Mouse (Mus musculus) kidney, postnatal 4 days (tissue): ENCODE measurements around the gene Tnfaip8l3.
A peak's percentile ranks its signal among the peaks of the same experiment; 100 is the strongest.
"Not testable (repeated sequence)": the region's sequence is repeated elsewhere in the genome, so short reads cannot be mapped to it uniquely, and the experiment has no call there.

Experiments
- DNase-seq, 2 experiments: peaks; one replicate each; pipeline ENCODE4 v3.0.0; 2021; ENCODE audit warnings: mixed read lengths in 2 of 2

Gene Tnfaip8l3

GRCm38 (mm10) chr9:54068032-54068649 is at the start of gene Tnfaip8l3:
Tnfaip8l3 (minus strand) TSS chr9:54068388.
- peak; percentile 49 to 74 for DNase-seq

- peak; percentile 13 for DNase-seq
Observed at GRCm38 (mm10) chr9:54112726-54113125, 44.5 kb upstream of the Tnfaip8l3 start.

GRCm38 (mm10) chr9:54098636-54099035 is 30.4 kb upstream of the Tnfaip8l3 start:
- DNase-seq = no peak

DNA sequence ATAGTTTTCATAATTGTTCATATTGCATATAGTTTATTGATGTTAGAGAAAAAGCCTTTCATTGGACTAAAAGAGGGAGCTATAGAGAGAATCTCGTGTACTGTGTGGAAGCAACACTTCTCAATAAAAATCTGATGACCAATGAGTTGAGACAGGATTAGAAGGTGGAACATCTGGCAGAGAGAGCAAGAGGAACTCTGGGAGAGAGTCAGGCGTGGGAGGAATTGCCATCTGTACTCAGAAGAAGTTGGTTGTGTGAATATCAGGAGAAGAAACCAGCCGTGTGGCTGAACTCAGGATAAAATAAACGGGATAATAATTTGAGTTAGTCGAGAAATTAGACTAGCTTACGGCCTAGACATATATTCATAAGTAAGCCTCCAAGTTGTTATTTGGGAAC is 28.9 kb upstream of the Tnfaip8l3 start:
- DNase-seq = no peak

- no peak for DNase-seq
Observed at GRCm38 (mm10) chr9:54084245-54084644, 16.1 kb upstream of the Tnfaip8l3 start.

- DNase-seq = no peak
Observed at GRCm38 (mm10) chr9:54077740-54078139, 9.6 kb upstream of the Tnfaip8l3 start.

- no peak for DNase-seq
Observed at GRCm38 (mm10) chr9:54074901-54075300, 6.7 kb upstream of the Tnfaip8l3 start.

- no peak for DNase-seq
Observed at GRCm38 (mm10) chr9:54073688-54074087, 5.5 kb upstream of the Tnfaip8l3 start.

GRCm38 (mm10) chr9:54071474-54072095 is 3.4 kb upstream of the Tnfaip8l3 start:
- no peak for DNase-seq

DNA sequence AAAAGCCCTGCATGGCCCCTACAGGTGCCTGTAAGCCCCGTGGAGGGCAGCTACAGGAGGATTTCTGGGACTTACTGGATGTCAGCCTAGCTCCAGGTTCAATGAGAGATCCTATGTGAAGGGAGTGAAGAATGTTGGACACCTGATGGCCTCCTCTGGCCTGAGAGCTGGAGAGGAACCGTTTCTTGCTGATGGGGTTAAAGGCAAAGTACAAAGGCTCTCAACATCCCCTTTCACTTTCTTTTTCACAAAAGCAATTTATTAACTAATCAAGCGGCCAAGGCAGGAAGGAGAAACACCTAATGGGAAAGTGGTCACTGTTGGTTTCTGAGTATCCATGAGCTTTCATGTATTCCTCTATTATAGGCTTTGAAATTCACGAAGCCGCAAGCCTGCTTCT is 1.0 kb upstream of the Tnfaip8l3 start:
- DNase-seq = no peak

- DNase-seq = peak; percentile 73 to 84
Observed at GRCm38 (mm10) chr9:54068777-54069176, 589 bp upstream of the Tnfaip8l3 start.

GRCm38 (mm10) chr9:54067642-54068031 is 551 bp downstream of the Tnfaip8l3 start:
- DNase-seq = peak in 1 of 2 experiments; percentile 7

- no peak for DNase-seq
Observed at GRCm38 (mm10) chr9:54064836-54065235, 3.4 kb downstream of the Tnfaip8l3 start.

GRCm38 (mm10) chr9:54063655-54064054 is 4.5 kb downstream of the Tnfaip8l3 start:
- no peak for DNase-seq

DNA sequence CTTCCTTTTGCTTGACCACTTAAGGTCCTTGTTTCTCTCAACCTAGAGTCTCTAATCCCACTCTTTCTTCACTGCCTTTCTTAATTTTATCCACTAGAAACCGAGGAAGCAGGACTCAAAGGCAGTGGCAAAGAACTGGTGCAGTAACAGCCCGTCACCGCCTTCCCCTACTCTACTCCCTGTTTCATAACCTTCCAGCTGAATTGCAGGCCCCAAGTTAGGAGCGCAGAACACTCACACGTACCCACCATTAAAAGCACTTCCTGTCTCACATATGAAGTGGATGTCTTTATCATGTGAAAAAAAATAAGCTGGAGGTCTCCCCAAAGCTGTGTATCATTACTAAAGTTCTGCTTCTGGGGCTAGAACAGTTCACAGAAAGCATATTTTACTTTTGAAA is 6.5 kb downstream of the Tnfaip8l3 start:
- no peak for DNase-seq

- no peak for DNase-seq
Observed at GRCm38 (mm10) chr9:54051298-54052068, 16.7 kb downstream of the Tnfaip8l3 start.

GRCm38 (mm10) chr9:54048978-54049377 is 19.2 kb downstream of the Tnfaip8l3 start:
- DNase-seq = no peak

DNA sequence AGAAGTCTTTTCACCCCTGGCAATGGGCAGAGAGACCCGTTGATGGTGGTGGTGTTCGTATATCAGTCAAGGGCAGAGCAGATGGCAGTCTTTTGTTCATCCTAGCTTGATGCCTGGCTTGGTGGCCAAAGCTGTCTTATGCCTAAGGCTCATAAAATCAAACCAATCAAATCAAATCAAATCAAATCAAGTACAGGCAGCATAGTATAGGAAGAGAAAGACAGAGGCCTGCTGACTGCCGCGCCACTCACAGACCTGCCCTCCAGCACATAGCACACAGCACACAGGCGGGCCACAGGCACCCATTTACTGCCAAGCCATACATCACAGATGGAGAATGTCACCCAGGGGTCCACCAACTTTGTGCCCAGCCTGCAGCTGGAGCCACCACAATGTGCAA is 25.1 kb downstream of the Tnfaip8l3 start:
- DNase-seq = no peak

DNA sequence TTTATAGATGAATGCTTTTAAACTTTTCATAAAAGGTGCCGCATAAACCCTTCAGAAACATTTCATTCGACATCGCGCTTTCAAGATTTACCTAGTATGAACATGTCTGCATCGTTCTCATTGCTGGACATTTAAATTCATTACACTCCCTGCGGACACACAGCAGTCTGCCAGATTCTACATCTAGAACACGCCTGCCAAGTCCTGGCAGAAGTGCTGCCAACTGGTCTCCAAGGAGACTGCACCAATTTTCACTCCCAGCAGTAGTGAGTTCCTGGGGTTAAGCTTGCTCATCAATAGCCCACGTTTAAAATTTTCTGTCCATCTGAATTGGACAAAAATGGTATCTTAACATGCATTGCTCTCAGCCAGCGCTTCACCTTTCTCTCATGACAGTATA is 30.5 kb downstream of the Tnfaip8l3 start:
- DNase-seq = no peak

DNA sequence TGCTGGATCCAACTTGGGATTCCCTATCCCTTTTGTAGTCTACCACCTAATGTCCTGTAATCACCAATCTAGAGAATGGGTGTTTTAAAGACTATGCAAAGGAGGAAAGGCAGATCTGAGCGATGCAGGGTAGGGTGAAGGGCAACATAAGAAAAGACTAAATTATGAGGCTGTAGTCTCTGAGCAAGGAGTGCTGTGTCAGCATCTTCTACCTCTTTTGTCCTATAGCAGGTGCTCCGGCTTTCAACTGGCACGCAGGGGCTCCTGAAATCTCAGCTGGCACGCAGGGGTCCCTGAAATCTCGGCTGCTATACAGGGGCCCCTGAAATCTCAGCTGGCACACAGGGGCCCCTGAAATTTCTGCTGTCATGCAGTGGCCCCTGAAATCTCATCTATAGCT is 33.5 kb downstream of the Tnfaip8l3 start:
- no peak for DNase-seq

- DNase-seq = no peak
Observed at GRCm38 (mm10) chr9:54022795-54023194, 45.4 kb downstream of the Tnfaip8l3 start.

GRCm38 (mm10) chr9:53994528-53994927 is 73.7 kb downstream of the Tnfaip8l3 start:
- DNase-seq = no peak

DNA sequence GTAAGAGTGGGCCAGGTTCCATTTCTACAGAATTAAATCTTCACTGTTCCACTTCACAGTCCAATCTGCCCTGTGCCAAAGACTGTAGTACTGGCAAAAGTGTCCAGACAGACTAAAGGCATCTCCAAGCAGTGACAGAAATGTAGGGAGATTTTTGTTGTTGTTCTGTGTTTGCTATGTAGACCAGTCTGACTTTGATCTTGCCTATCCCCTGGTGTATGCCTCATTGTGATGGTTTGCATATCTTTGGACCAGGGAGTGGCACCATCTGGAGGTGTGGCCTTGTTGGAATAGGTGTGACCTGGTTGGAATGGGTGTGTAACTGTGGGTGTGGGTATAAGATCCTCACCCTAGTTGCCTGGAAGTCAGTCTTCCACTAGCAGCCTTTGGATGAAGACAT is 75.6 kb downstream of the Tnfaip8l3 start:
- DNase-seq = not testable (repeated sequence)

- DNase-seq = peak; percentile 35 to 37
Observed at GRCm38 (mm10) chr9:53990921-53991320, 77.3 kb downstream of the Tnfaip8l3 start.
